ENCODE assay signal across 9 mouse cellular contexts in genomic region chr16:33583881-33584454, GRCm38 (mm10).
DNase-seq lines count a peak whose midpoint lies in the region; ATAC-seq and TF ChIP-seq lines count a peak whose summit lies in the region.
"Had no signal": no experiment of that assay in that cellular context is flagged by ENCODE, and none has a peak within 500 bp of the region (broad histone marks: within the 10 kb centered on the region; RNA-seq: fewer than 3 reads in every experiment).

No protein-coding gene starts in this region.

- no peak overlapping the region for H3K9ac ChIP-seq in neural tube, embryonic 14.5 days (replicated peaks; ENCODE audit: low read depth, low read length)

- no peaks in the 10 kb centered on the region for H3K36me3 ChIP-seq in spleen, adult 2 months (ENCODE audit: control insufficient read depth, insufficient read depth, low read length)
- H3K36me3 ChIP-seq in neural tube, embryonic 14.5 days (ENCODE audit: control insufficient read depth, insufficient read depth, low read length), result no peaks in the 10 kb centered on the region

- ATAC-seq in neural tube, embryonic 14.5 days (ENCODE audit: low read depth), result peak; percentile 2; the same call in 1 of the 2 replicates
- ATAC-seq: Patski had no signal

- H3K4me1 ChIP-seq in spleen, adult 2 months (ENCODE audit: control insufficient read depth, insufficient read depth, insufficient read length), result peaks cover 5% of the 10 kb centered on the region; the same call in 1 of the 2 replicates
- 0 out of 2 replicates have a peak, but pooled peaks cover 2% of the 10 kb centered on the region for H3K4me1 ChIP-seq in neural tube, embryonic 14.5 days (ENCODE audit: control insufficient read depth, insufficient read depth, low read length)

- DNase-seq in spleen, adult 2 months (ENCODE audit: low read depth in 1 of 2, low spot score in 2 of 2), result peak in 1 of 2 experiments; percentile 31
- DNase-seq in spleen, adult 12 weeks (ENCODE audit: low spot score), result no peak
- peak; percentile 80 to 85 for DNase-seq in heart, adult 9 months (ENCODE audit: low spot score in 2 of 2)
- peak; percentile 78 for DNase-seq in kidney, adult 11 months
- peak; percentile 80 to 87 for DNase-seq in lung, adult 18-20 months
- no peak for DNase-seq in urinary bladder, postnatal 25 days (ENCODE audit: low spot score)
- DNase-seq in cerebellum, adult 9-10 months, result no peak

- no peaks in the 10 kb centered on the region for H3K9me3 ChIP-seq in neural tube, embryonic 14.5 days (ENCODE audit: control insufficient read depth, low read length)

- peak overlapping the region; percentile 42 for H3K27ac ChIP-seq in spleen, adult 2 months (ENCODE audit: insufficient read depth, low read length)
- H3K27ac ChIP-seq in neural tube, embryonic 14.5 days (ENCODE audit: low read depth, low read length), result no peak overlapping the region

- TF ChIP-seq CTCF in spleen, adult 2 months (IDR thresholded peaks at IDR 0.05; ENCODE audit: extremely low read depth, insufficient read depth, insufficient read length, insufficient replicate concordance), result no peak

- 5% methylated on average over 19 of the region's 19 CpGs for WGBS in spleen, adult 2 months
- 41% methylated on average over 18 of the region's 19 CpGs for WGBS in neural tube, embryonic 14.5 days

- no peaks in the 10 kb centered on the region for H3K27me3 ChIP-seq in spleen, adult 2 months (ENCODE audit: control insufficient read depth, insufficient read depth, low read length)
- H3K27me3 ChIP-seq in neural tube, embryonic 14.5 days (ENCODE audit: control insufficient read depth, insufficient read depth, low read length), result no peaks in the 10 kb centered on the region
- H3K27me3 ChIP-seq: Patski had no signal

- TF ChIP-seq POLR2A in spleen, adult 2 months (IDR thresholded peaks at IDR 0.05; ENCODE audit: low read depth, low read length), result no peak; the same call in 1 of the 2 replicates

- H3K4me2 ChIP-seq in neural tube, embryonic 14.5 days (ENCODE audit: low read depth, low read length), result peak overlapping the region; percentile 4

- peak overlapping the region; percentile 53; the same call in 1 of the 2 replicates for H3K4me3 ChIP-seq in spleen, adult 2 months (ENCODE audit: extremely low read depth, insufficient read depth, insufficient read length)
- no peak overlapping the region for H3K4me3 ChIP-seq in neural tube, embryonic 14.5 days (ENCODE audit: low read depth, low read length)

Comparison
In these comparisons a context has a peak if more than half of its experiments do, and no peak if none do; other contexts are left out.
1. DNase-seq: peak in heart, adult 9 months (2 of 2), kidney, adult 11 months (single experiment) and lung, adult 18-20 months (2 of 2); none in spleen, adult 12 weeks (single experiment), urinary bladder, postnatal 25 days (single experiment) and cerebellum, adult 9-10 months (single experiment).